Mouse (Mus musculus) gastrocnemius, postnatal 14 days (tissue): Measurements from ENCODE around the gene Nxpe4. TPM values are rescaled to one million over a fixed set of nuclear protein-coding genes. Genes with fewer than 3 reads are reported as not detected.

Experiments
- DNase-seq: peaks from one replicate; pipeline ENCODE4 v3.0.0; 2021; ENCODE audit warnings: mixed read lengths
- intact Hi-C: fragments of 180-260 bp; cut with DNase I; formaldehyde crosslinking; loops from one replicate; pipeline ENCODE4 v1.15.1; 2025; ENCODE audit warnings: low total_unique reads
- total RNA-seq, 2 experiments: library from RNA; stranded (reverse); gene quantifications; 2 replicates each; pipeline ENCODE4 v1.2.3; 2021

The Nxpe4 gene
- total RNA-seq, 2 experiments from 2014 or later = 6.2 to 6.4 TPM

- intact Hi-C loops = no loop called here
- no peak for DNase-seq
These were observed 286.0 kb downstream of the Nxpe4 start for GRCm38 (mm10) chr9:48447783-48448209.

Other genes starting within 250 kb of the Nxpe4 start
- under 1 TPM; 0.39 to 0.66 TPM for gene Nxpe2, start 191.4 kb downstream of the Nxpe4 start, total RNA-seq